Mouse (Mus musculus) brain, embryonic 14.5 days (tissue): ENCODE measurements at regions not wholly inside any gene's neighbourhood (a gene's known extent, or its start where the extent isn't known, plus 50 kb on each side); places are given as distances from the start of the nearest gene placed in this dataset.

Experiments
- CTCF ChIP-seq: fragments of 200-500 bp; IDR thresholded peaks from 2 replicates; pipeline ENCODE4 v1.5.1; 2012; ENCODE audit warnings: inconsistent platforms, mild to moderate bottlenecking, moderate library complexity, borderline replicate concordance; ENCODE audit not compliant: insufficient read depth, insufficient read length; ENCODE audit errors: extremely low read depth
- POLR2A ChIP-seq: fragments of 200-500 bp; IDR thresholded peaks from 2 replicates; pipeline ENCODE4 v1.6.1; 2012; ENCODE audit warnings: mild to moderate bottlenecking, inconsistent platforms, borderline replicate concordance; ENCODE audit not compliant: poor library complexity, insufficient read depth, insufficient read length, severe bottlenecking; ENCODE audit errors: extremely low read depth

DNA sequence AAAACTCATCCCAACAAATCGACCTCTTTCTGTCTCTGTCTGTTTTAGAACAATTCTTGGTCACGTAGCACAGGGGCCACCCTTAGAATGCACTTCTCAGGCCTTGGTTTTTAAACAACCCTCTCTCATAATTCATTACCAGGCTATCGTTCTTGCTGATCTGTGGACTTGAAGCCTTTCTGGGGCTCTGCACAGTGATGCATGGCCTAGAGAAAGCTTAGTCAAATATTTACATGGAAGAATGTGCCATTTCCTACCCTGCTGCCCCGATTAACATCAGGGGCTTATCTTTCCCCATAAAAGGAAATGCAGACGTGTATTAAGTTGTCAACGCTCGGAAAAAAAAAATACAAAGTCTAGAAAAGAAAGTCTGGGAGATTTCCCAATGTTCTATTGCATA is 1448.0 kb downstream of the Gsdmc2 start:
- TF ChIP-seq CTCF (no peak), POLR2A (no peak)
